Mouse (Mus musculus): ENCODE data around the gene Thsd7a. TPM values are rescaled to one million over a fixed set of nuclear protein-coding genes. Genes with fewer than 3 reads are reported as not detected.

Gene Thsd7a
- polyA plus RNA-seq, 1 experiment: 2.3 TPM

GRCm38 (mm10) chr6:12699089-12699488 lies 50.1 kb downstream of the Thsd7a start:
- 68% methylated on average over 2 of the region's 2 CpGs for WGBS
- no peaks in the 10 kb centered on the region for H3K4me1 ChIP-seq (ENCODE audit: control insufficient read depth, insufficient read depth, low read length)
- H3K4me3 ChIP-seq (replicated peaks; ENCODE audit: extremely low read depth, low read depth, low read length): no peak overlapping the region
- no peak for TF ChIP-seq CTCF (IDR thresholded peaks at IDR 0.05; ENCODE audit: insufficient read depth, low read length)
- no peak for TF ChIP-seq POLR2A (IDR thresholded peaks at IDR 0.05; ENCODE audit: borderline replicate concordance, extremely low read depth, low read depth, low read length)
- no peak for DNase-seq

DNA sequence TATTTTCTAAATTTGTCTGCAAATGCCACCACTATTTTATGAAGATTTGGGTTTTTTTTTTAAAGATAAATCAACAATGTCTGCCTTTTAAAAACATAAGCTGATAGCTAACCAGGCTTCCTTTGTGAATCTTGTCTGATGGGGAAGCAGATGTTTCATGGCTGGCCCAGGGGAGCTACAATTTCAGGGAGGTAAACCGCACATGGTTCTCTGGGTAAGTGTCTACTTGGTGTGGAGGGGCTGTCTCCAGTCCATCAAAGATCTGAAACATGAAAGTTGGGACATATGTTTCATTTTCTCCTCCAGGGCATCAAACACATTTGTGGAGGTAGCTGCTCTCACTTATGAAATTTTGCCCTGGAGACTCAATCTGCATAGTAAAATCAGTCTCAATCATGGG lies 55.5 kb downstream of the Thsd7a start:
- no peaks in the 10 kb centered on the region for H3K4me1 ChIP-seq (ENCODE audit: control insufficient read depth, insufficient read depth, low read length)
- 88% methylated on average over 1 of the region's 1 CpGs for whole genome bisulfite sequencing
- TF ChIP-seq POLR2A (IDR thresholded peaks at IDR 0.05; ENCODE audit: borderline replicate concordance, extremely low read depth, low read depth, low read length) (no peak), CTCF (IDR thresholded peaks at IDR 0.05; ENCODE audit: insufficient read depth, low read length) (no peak)
- H3K4me3 ChIP-seq (replicated peaks; ENCODE audit: extremely low read depth, low read depth, low read length): no peak overlapping the region
- DNase-seq: no peak

GRCm38 (mm10) chr6:12693239-12693638 lies 56.0 kb downstream of the Thsd7a start:
- TF ChIP-seq POLR2A (IDR thresholded peaks at IDR 0.05; ENCODE audit: borderline replicate concordance, extremely low read depth, low read depth, low read length) (no peak), CTCF (IDR thresholded peaks at IDR 0.05; ENCODE audit: insufficient read depth, low read length) (no peak)
- H3K4me3 ChIP-seq (replicated peaks; ENCODE audit: extremely low read depth, low read depth, low read length): no peak overlapping the region
- no peaks in the 10 kb centered on the region for H3K4me1 ChIP-seq (ENCODE audit: control insufficient read depth, insufficient read depth, low read length)
- DNase-seq: no peak
- WGBS: 87% methylated on average over 3 of the region's 3 CpGs

DNA sequence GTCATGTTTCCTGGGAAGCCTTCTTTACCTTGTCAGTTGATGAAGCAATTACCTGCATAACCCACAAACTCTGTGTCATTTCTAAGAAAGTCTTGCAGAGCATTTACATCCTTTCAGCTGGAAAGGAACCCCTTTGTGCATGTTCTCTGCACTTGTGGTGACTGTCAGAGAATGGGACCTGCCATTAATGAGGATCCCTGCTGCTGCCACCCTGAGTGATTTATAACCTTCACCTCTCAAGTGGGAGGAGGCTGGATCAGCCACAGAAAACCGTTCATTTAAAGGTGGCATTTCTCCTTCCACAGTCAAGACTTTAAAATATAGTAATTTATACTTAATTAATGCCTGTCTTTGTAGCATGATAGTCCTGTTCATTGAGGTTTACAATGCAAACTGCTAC lies 99.6 kb downstream of the Thsd7a start:
- TF ChIP-seq CTCF (IDR thresholded peaks at IDR 0.05; ENCODE audit: insufficient read depth, low read length): no peak
- TF ChIP-seq POLR2A (IDR thresholded peaks at IDR 0.05; ENCODE audit: borderline replicate concordance, extremely low read depth, low read depth, low read length): no peak
- Histone ChIP-seq H3K4me3 (replicated peaks; ENCODE audit: extremely low read depth, low read depth, low read length) (no peak overlapping the region), H3K4me1 (ENCODE audit: control insufficient read depth, insufficient read depth, low read length) (no peaks in the 10 kb centered on the region)
- DNase-seq: no peak
- 10% methylated on average over 1 of the region's 1 CpGs for WGBS

- Histone ChIP-seq H3K4me1 (ENCODE audit: control insufficient read depth, insufficient read depth, low read length) (no peaks in the 10 kb centered on the region), H3K4me3 (replicated peaks; ENCODE audit: extremely low read depth, low read depth, low read length) (no peak overlapping the region)
- DNase-seq: no peak
- TF ChIP-seq POLR2A (IDR thresholded peaks at IDR 0.05; ENCODE audit: borderline replicate concordance, extremely low read depth, low read depth, low read length): no peak
- no peak for TF ChIP-seq CTCF (IDR thresholded peaks at IDR 0.05; ENCODE audit: insufficient read depth, low read length)
- 84% methylated on average over 11 of the region's 11 CpGs for WGBS
Measured at GRCm38 (mm10) chr6:12628637-12629246, 120.5 kb downstream of the Thsd7a start.

- no peaks in the 10 kb centered on the region for H3K4me1 ChIP-seq (ENCODE audit: control insufficient read depth, insufficient read depth, low read length)
- TF ChIP-seq POLR2A (IDR thresholded peaks at IDR 0.05; ENCODE audit: borderline replicate concordance, extremely low read depth, low read depth, low read length) (no peak), CTCF (IDR thresholded peaks at IDR 0.05; ENCODE audit: insufficient read depth, low read length) (no peak)
- no peak overlapping the region for H3K4me3 ChIP-seq (replicated peaks; ENCODE audit: extremely low read depth, low read depth, low read length)
- 85% methylated on average over 13 of the region's 13 CpGs for WGBS
- DNase-seq: no peak
Measured at GRCm38 (mm10) chr6:12606638-12607246, 142.5 kb downstream of the Thsd7a start.

DNA sequence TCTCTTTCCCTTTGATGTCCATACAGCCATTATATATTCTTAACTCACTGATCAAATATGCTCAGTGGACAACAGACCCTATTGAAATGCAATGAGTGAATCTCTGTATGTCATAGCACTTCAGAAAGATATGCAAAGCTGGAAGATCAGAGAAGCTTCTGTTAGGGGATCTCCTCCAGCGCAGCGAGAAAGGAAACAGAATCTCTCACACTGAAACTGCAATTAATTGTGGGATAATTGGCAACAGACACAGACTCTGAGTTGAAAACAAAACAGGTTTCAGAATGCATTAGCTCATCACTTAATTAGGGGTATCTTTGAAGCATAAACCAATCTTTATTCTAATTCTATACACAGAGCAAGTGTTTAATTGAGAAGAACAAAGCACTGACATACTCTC lies 146.3 kb downstream of the Thsd7a start:
- TF ChIP-seq CTCF (IDR thresholded peaks at IDR 0.05; ENCODE audit: insufficient read depth, low read length) (no peak), POLR2A (IDR thresholded peaks at IDR 0.05; ENCODE audit: borderline replicate concordance, extremely low read depth, low read depth, low read length) (no peak)
- 69% methylated on average over 2 of the region's 2 CpGs for WGBS
- no peak overlapping the region for H3K4me3 ChIP-seq (replicated peaks; ENCODE audit: extremely low read depth, low read depth, low read length)
- DNase-seq: no peak
- H3K4me1 ChIP-seq (ENCODE audit: control insufficient read depth, insufficient read depth, low read length): no peaks in the 10 kb centered on the region

DNA sequence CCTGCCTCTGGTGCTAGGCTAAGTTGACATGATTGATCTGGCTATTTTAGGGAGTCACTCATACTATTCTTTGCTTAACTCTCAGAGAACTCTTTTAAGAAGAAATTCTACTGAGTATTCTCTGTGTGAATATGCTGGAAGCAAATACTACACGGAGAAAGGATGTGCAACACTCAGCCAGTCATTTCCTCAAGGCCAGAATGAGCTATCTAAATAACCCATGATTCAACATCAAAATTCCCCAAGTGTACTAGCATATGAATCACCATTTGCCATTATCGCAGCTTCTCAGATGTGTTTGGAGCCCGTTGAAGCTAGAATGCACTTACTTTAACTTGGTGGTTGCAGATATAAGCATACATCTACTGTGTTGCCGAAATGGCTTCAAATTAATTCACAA lies 147.0 kb downstream of the Thsd7a start:
- no peak for DNase-seq
- TF ChIP-seq CTCF (IDR thresholded peaks at IDR 0.05; ENCODE audit: insufficient read depth, low read length): no peak
- no peak for TF ChIP-seq POLR2A (IDR thresholded peaks at IDR 0.05; ENCODE audit: borderline replicate concordance, extremely low read depth, low read depth, low read length)
- 76% methylated on average over 4 of the region's 4 CpGs for WGBS
- no peak overlapping the region for H3K4me3 ChIP-seq (replicated peaks; ENCODE audit: extremely low read depth, low read depth, low read length)
- H3K4me1 ChIP-seq (ENCODE audit: control insufficient read depth, insufficient read depth, low read length): no peaks in the 10 kb centered on the region

GRCm38 (mm10) chr6:12584456-12584855 lies 164.8 kb downstream of the Thsd7a start:
- no peak for DNase-seq
- 60% methylated on average over 4 of the region's 4 CpGs for whole genome bisulfite sequencing
- H3K4me3 ChIP-seq (replicated peaks; ENCODE audit: extremely low read depth, low read depth, low read length): no peak overlapping the region
- TF ChIP-seq POLR2A (IDR thresholded peaks at IDR 0.05; ENCODE audit: borderline replicate concordance, extremely low read depth, low read depth, low read length): no peak
- TF ChIP-seq CTCF (IDR thresholded peaks at IDR 0.05; ENCODE audit: insufficient read depth, low read length): no peak
- no peaks in the 10 kb centered on the region for H3K4me1 ChIP-seq (ENCODE audit: control insufficient read depth, insufficient read depth, low read length)

- WGBS: 55% methylated on average over 3 of the region's 3 CpGs
- TF ChIP-seq POLR2A (IDR thresholded peaks at IDR 0.05; ENCODE audit: borderline replicate concordance, extremely low read depth, low read depth, low read length) (no peak), CTCF (IDR thresholded peaks at IDR 0.05; ENCODE audit: insufficient read depth, low read length) (no peak)
- no peak for DNase-seq
- Histone ChIP-seq H3K4me1 (ENCODE audit: control insufficient read depth, insufficient read depth, low read length) (no peaks in the 10 kb centered on the region), H3K4me3 (replicated peaks; ENCODE audit: extremely low read depth, low read depth, low read length) (no peak overlapping the region)
Measured at GRCm38 (mm10) chr6:12581143-12581542, 168.1 kb downstream of the Thsd7a start.

Measured in lung, adult 2 months (tissue).